Mouse (Mus musculus): ENCODE results near the gene Dppa4.

GRCm38 (mm10) chr16:48259519-48259918 lies 24.0 kb upstream of the Dppa4 start:
- TF ChIP-seq POLR2A (IDR thresholded peaks at IDR 0.05; ENCODE audit: control insufficient read depth, extremely low read depth, insufficient read depth, low read length, poor library complexity) (no peak), CTCF (IDR thresholded peaks at IDR 0.05; ENCODE audit: borderline replicate concordance, control insufficient read depth, extremely low read depth, insufficient read depth, low read length, poor library complexity) (no peak)

All from thymus, adult 2 months (tissue).